15 mouse cellular contexts compared by ENCODE assay signal in genomic region chr13:89881281-89881680, GRCm38 (mm10).
DNase-seq lines count a peak whose midpoint lies in the region; ATAC-seq and TF ChIP-seq lines count a peak whose summit lies in the region.
"Had no signal": no experiment of that assay in that cellular context is flagged by ENCODE, and none has a peak within 500 bp of the region (broad histone marks: within the 10 kb centered on the region; RNA-seq: fewer than 3 reads in every experiment).

No protein-coding gene starts in this region.

- H3K9ac ChIP-seq in midbrain, embryonic 13.5 days (replicated peaks), result no peak overlapping the region
- no peak overlapping the region for H3K9ac ChIP-seq in embryonic facial prominence, embryonic 14.5 days (ENCODE audit: low read depth, low read length)
- no peak overlapping the region for H3K9ac ChIP-seq in hindbrain, postnatal 0 days (replicated peaks; ENCODE audit: low read length)
- H3K9ac ChIP-seq: limb, embryonic 12.5 days; liver, postnatal 0 days had no signal

- no peak overlapping the region for H3K4me2 ChIP-seq in midbrain, embryonic 13.5 days (replicated peaks)
- no peak overlapping the region for H3K4me2 ChIP-seq in embryonic facial prominence, embryonic 14.5 days (ENCODE audit: low read depth, low read length)
- H3K4me2 ChIP-seq in hindbrain, postnatal 0 days (ENCODE audit: low read depth, low read length), result no peak overlapping the region
- H3K4me2 ChIP-seq: limb, embryonic 12.5 days had no signal

- ATAC-seq in midbrain, embryonic 13.5 days, result peak; percentile 60
- no peak for ATAC-seq in embryonic facial prominence, embryonic 14.5 days (ENCODE audit: low read depth)
- peak; percentile 38; the same call in 1 of the 2 replicates for ATAC-seq in hindbrain, postnatal 0 days
- ATAC-seq in erythroid progenitor cell, adult 5-6 weeks (replicated peaks; ENCODE audit: low FRiP score, poor library complexity, severe bottlenecking), result no peak
- ATAC-seq: intestine, postnatal 0 days; liver, postnatal 0 days had no signal

- H3K4me3 ChIP-seq in midbrain, embryonic 13.5 days (replicated peaks), result no peak overlapping the region
- no peak overlapping the region for H3K4me3 ChIP-seq in midbrain, embryonic 10.5 days
- no peak overlapping the region for H3K4me3 ChIP-seq in embryonic facial prominence, embryonic 14.5 days (ENCODE audit: low read depth, low read length)
- no peak overlapping the region for H3K4me3 ChIP-seq in hindbrain, postnatal 0 days (ENCODE audit: low read length)
- H3K4me3 ChIP-seq: erythroblast, embryonic 14.5 days; limb, embryonic 12.5 days; myocyte had no signal

- H3K4me1 ChIP-seq in midbrain, embryonic 13.5 days (replicated peaks), result peaks cover 8% of the 10 kb centered on the region
- H3K4me1 ChIP-seq in midbrain, embryonic 10.5 days, result no peaks in the 10 kb centered on the region
- no peaks in the 10 kb centered on the region for H3K4me1 ChIP-seq in embryonic facial prominence, embryonic 14.5 days (ENCODE audit: control insufficient read depth, insufficient read depth, low read length)
- no peaks in the 10 kb centered on the region for H3K4me1 ChIP-seq in hindbrain, postnatal 0 days (ENCODE audit: insufficient read depth, low read length)

- peak; percentile 1 to 7 for DNase-seq in cerebellum, postnatal 14 days
- no peak for DNase-seq in cerebellum, adult 9-11 months
- DNase-seq in midbrain, embryonic 10.5 days (ENCODE audit: low spot score), result no peak
- peak; percentile 67 for DNase-seq in embryonic facial prominence, embryonic 14.5 days (ENCODE audit: low spot score)
- peak; percentile 54 for DNase-seq in hindbrain, postnatal 0 days (ENCODE audit: low spot score)
- no peak for DNase-seq in kidney, postnatal 10 days
- DNase-seq: adrenal gland, adult 8-10 months; kidney, postnatal 14 days; liver, postnatal 0 days had no signal

- H3K36me3 ChIP-seq in midbrain, embryonic 13.5 days, result no peaks in the 10 kb centered on the region
- H3K36me3 ChIP-seq in midbrain, embryonic 10.5 days, result no peaks in the 10 kb centered on the region
- H3K36me3 ChIP-seq in embryonic facial prominence, embryonic 14.5 days (ENCODE audit: control insufficient read depth, insufficient read depth, low read length), result no peaks in the 10 kb centered on the region
- no peaks in the 10 kb centered on the region for H3K36me3 ChIP-seq in hindbrain, postnatal 0 days (ENCODE audit: insufficient read depth, low read length)
- H3K36me3 ChIP-seq: limb, embryonic 12.5 days had no signal

- no peak overlapping the region for H3K27ac ChIP-seq in midbrain, embryonic 13.5 days
- H3K27ac ChIP-seq in midbrain, embryonic 10.5 days (replicated peaks), result no peak overlapping the region
- no peak overlapping the region for H3K27ac ChIP-seq in embryonic facial prominence, embryonic 14.5 days (replicated peaks; ENCODE audit: low read depth, low read length)
- no peak overlapping the region for H3K27ac ChIP-seq in hindbrain, postnatal 0 days
- H3K27ac ChIP-seq: limb, embryonic 12.5 days had no signal

- no peak for TF ChIP-seq CTCF in hindbrain, postnatal 0 days (IDR thresholded peaks at IDR 0.05; ENCODE audit: low read depth)

- WGBS in midbrain, embryonic 13.5 days, result 50% methylated on average over 2 of the region's 2 CpGs
- 79% methylated on average over 2 of the region's 2 CpGs for WGBS in midbrain, embryonic 10.5 days
- 32% methylated on average over 2 of the region's 2 CpGs for WGBS in embryonic facial prominence, embryonic 14.5 days
- WGBS in hindbrain, postnatal 0 days, result 19% methylated on average over 2 of the region's 2 CpGs

- H3K27me3 ChIP-seq in midbrain, embryonic 13.5 days, result no peaks in the 10 kb centered on the region
- no peaks in the 10 kb centered on the region for H3K27me3 ChIP-seq in midbrain, embryonic 10.5 days (ENCODE audit: low read depth, poor library complexity, severe bottlenecking)
- H3K27me3 ChIP-seq in embryonic facial prominence, embryonic 14.5 days (replicated peaks; ENCODE audit: control insufficient read depth, insufficient read depth, low read length), result no peaks in the 10 kb centered on the region
- no peaks in the 10 kb centered on the region for H3K27me3 ChIP-seq in hindbrain, postnatal 0 days (ENCODE audit: insufficient read depth, low read length)
- H3K27me3 ChIP-seq: limb, embryonic 12.5 days had no signal

- no peaks in the 10 kb centered on the region for H3K9me3 ChIP-seq in midbrain, embryonic 13.5 days
- H3K9me3 ChIP-seq in midbrain, embryonic 10.5 days (replicated peaks), result no peaks in the 10 kb centered on the region
- H3K9me3 ChIP-seq in embryonic facial prominence, embryonic 14.5 days (ENCODE audit: control insufficient read depth, low read length), result no peaks in the 10 kb centered on the region
- H3K9me3 ChIP-seq in hindbrain, postnatal 0 days (ENCODE audit: low read length), result no peaks in the 10 kb centered on the region
- H3K9me3 ChIP-seq: limb, embryonic 12.5 days had no signal

Comparison
In these comparisons a context has a peak if more than half of its experiments do, and no peak if none do; other contexts are left out.
1. DNase-seq: peak in cerebellum, postnatal 14 days (2 of 2), embryonic facial prominence, embryonic 14.5 days (single experiment) and hindbrain, postnatal 0 days (single experiment); none in cerebellum, adult 9-11 months (single experiment), midbrain, embryonic 10.5 days (single experiment) and kidney, postnatal 10 days (single experiment).
2. ATAC-seq: peak in midbrain, embryonic 13.5 days (single experiment) and hindbrain, postnatal 0 days (single experiment); none in embryonic facial prominence, embryonic 14.5 days (single experiment) and erythroid progenitor cell, adult 5-6 weeks (single experiment).